Mouse (Mus musculus) stomach, postnatal 0 days (tissue): ENCODE measurements around the gene Kcnc2.

Experiments used
- CTCF ChIP-seq: IDR thresholded peaks from 2 replicates; pipeline ENCODE4 v1.5.1; 2016; ENCODE audit warnings: antibody characterized with exemption, low read depth, mild to moderate bottlenecking, moderate library complexity
- EP300 ChIP-seq: optimal IDR thresholded peaks from 2 replicates; pipeline ENCODE3; 2016; ENCODE audit warnings: antibody characterized with exemption

DNA sequence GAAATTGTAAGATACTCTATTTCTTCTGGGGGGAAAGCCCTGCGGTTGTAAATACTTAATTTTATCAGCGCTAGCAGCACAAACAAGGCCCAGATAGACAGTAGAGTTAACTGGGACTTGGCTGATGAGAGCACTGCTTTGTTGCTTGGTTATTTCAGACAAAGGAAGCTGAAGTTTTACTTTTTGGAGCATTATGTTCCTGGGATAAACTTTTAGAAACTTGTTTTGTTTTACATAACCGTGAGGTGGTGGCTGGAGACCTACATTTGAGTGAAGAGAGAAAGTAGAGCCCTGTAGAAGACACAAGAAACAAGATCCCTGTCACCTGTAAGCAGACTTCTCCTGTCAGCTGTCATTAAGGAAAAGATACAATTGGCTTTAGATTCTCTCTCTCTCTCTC, 1.4 kb upstream of the Kcnc2 start:
- TF ChIP-seq CTCF (no peak), EP300 (no peak)
